Mouse (Mus musculus): ENCODE results near the gene Mrpl20. TPM values are rescaled to one million over a fixed set of nuclear protein-coding genes. Genes with fewer than 3 reads are reported as not detected.
"Not testable (repeated sequence)": the region's sequence is repeated elsewhere in the genome, so short reads cannot be mapped to it uniquely, and the experiment has no call there.

The Mrpl20 gene
- polyA plus RNA-seq, 1 experiment: 244 TPM

DNA sequence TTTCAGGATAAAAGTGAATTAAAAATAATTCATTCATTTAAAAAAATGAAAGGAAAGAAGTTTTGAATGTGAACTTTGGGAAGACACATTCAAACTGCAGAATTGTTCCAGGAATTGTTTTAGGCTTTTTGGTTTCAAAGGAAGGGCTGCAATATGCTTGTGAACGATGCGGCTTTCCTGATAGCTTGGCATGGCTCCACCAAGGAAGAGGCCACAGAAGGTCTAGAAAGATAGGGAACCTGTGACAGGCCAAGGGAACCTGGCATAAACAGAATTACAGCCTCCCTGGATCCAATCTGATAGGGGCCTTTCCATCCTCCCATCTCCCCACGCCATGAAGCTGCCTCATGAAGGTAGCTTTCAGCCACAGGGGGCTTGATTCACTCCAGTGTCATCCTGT is 14.4 kb upstream of the Mrpl20 start:
- no peak for TF ChIP-seq POLR2A (IDR thresholded peaks at IDR 0.05; ENCODE audit: borderline replicate concordance, control insufficient read depth, low read depth, low read length)
- no peak for TF ChIP-seq CTCF (IDR thresholded peaks at IDR 0.05; ENCODE audit: control insufficient read depth, insufficient read depth, low read length)
- H3K27ac ChIP-seq (ENCODE audit: control insufficient read depth, insufficient read depth, low read depth, low read length, poor library complexity): peak overlapping the region; percentile 80
- H3K4me3 ChIP-seq (replicated peaks; ENCODE audit: control insufficient read depth, low read depth, low read length): no peak overlapping the region
- H3K4me1 ChIP-seq (ENCODE audit: control insufficient read depth, insufficient read depth, low read length): no peaks in the 10 kb centered on the region
- WGBS: 24% methylated on average over 3 of the region's 3 CpGs

DNA sequence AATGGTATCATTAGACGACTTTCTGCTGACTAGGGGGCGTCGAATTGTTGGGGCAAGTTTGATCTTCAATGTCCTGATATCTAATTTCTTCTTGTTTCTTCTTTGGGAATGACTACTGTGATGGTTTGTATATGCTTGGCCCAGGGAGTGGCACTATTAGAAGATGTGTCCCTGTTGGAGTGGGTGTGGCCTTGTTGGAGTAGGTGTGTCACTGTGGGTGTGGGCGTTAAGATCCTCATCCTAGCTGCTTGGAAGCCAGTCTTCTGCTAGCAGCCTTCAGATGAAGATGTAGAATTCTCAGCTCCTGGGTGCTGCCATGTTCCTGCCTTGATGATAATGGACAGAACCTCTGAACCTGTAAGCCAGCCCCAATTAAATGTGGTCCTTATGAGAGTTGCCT is 13.8 kb upstream of the Mrpl20 start:
- not testable (repeated sequence) for H3K4me3 ChIP-seq (replicated peaks; ENCODE audit: control insufficient read depth, low read depth, low read length); H3K27ac ChIP-seq (ENCODE audit: control insufficient read depth, insufficient read depth, low read depth, low read length, poor library complexity); H3K4me1 ChIP-seq (ENCODE audit: control insufficient read depth, insufficient read depth, low read length)
- WGBS: 74% methylated on average over 4 of the region's 4 CpGs

DNA sequence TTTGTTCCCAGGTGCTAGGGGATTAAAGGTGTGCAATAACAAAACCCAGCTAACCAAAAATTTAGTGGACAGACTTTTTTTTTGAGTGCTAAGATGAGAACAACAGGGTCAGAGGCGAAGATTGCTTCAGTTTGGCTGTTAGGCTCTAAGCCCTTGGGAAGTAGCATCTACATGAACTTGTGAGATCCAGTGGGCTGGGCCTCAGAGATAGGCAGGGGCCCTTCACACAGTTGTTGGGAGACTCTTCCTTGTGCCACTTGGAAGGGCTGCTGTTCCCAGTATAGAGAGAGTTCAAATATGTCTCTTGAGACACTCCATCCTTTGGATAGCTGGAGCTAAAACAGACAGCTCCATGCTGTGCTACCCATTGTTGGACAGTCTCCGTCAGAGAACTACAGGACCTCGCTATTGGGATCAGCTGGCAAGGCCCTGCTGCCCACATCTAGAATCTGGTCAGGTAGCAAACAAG is 12.6 kb upstream of the Mrpl20 start, which contains the start of gene Ankrd65:
TSS of gene Ankrd65 (plus strand) at position 419 of the 469 bp plus-strand sequence.
- Histone ChIP-seq H3K4me3 (replicated peaks; ENCODE audit: control insufficient read depth, low read depth, low read length) (no peak within 1 kb of the TSS), H3K27ac (ENCODE audit: control insufficient read depth, insufficient read depth, low read depth, low read length, poor library complexity) (no peak within 1 kb of the TSS), H3K4me1 (ENCODE audit: control insufficient read depth, insufficient read depth, low read length) (no peaks in the 10 kb centered on the region)
- no peak for TF ChIP-seq POLR2A (IDR thresholded peaks at IDR 0.05; ENCODE audit: borderline replicate concordance, control insufficient read depth, low read depth, low read length)
- no peak for TF ChIP-seq CTCF (IDR thresholded peaks at IDR 0.05; ENCODE audit: control insufficient read depth, insufficient read depth, low read length)
- WGBS: 86% methylated on average over 3 of the region's 3 CpGs

DNA sequence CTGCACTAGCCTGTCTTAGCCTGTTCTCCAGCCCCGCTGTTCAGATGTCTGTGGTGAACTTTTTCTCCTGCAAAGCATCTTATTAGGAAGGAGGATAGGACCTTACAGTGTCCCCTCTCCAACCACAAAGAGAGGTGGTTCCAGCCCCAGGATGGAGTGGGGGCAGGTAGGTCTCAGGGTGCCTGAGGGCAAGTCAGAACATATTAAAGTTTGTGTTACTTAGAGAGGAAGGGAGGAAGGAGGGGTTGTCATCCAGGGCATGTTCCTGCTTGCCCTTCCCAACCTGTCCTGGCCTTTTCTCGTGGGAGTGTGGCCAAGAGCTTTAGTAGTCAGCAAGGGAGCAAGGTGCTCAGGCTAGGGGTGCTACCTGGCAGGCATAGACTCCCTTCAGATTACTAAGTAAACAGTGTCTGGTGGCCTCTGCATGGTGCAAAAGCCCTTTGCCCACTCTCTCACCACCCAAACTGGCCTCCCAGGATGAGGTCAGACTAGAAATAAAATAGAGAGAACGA is 12.0 kb upstream of the Mrpl20 start:
- Histone ChIP-seq H3K4me1 (ENCODE audit: control insufficient read depth, insufficient read depth, low read length) (no peaks in the 10 kb centered on the region), H3K4me3 (replicated peaks; ENCODE audit: control insufficient read depth, low read depth, low read length) (no peak overlapping the region), H3K27ac (ENCODE audit: control insufficient read depth, insufficient read depth, low read depth, low read length, poor library complexity) (no peak overlapping the region)
- 74% methylated on average over 3 of the region's 3 CpGs for WGBS
- no peak for TF ChIP-seq CTCF (IDR thresholded peaks at IDR 0.05; ENCODE audit: control insufficient read depth, insufficient read depth, low read length)
- TF ChIP-seq POLR2A (IDR thresholded peaks at IDR 0.05; ENCODE audit: borderline replicate concordance, control insufficient read depth, low read depth, low read length): no peak

DNA sequence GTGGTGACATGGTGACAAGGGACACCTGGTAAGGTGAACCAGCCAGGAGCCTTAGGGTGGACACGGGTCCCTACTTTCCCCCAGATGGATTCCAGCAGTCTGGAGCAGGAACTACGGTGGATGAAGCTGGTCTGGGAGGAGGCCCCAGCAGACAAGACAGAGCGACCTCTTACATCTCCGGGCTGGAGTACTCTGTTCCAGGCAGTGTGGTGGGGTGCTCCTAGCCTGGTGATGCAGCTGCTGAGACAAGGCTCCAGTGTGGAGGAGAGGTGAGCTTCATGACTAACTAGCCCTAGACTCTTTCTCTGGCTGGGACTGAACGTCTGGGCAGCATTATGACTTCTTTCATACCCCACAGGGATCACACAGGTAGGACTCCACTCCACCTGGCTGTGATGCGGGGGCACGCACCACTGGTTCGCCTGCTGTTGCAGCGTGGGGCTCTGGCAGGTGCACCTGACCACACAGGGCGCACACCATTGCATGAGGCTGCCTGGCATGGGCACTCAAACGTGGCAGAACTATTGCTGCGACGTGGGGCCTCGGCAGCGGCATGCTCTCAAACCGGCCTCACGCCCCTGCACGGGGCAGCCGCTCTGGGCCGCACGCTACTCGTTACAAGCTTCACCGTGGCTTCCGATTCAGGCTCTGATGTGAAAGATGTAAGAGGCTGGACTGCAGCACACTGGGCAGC is 11.3 kb upstream of the Mrpl20 start:
- no peaks in the 10 kb centered on the region for H3K4me1 ChIP-seq (ENCODE audit: control insufficient read depth, insufficient read depth, low read length)
- TF ChIP-seq CTCF (IDR thresholded peaks at IDR 0.05; ENCODE audit: control insufficient read depth, insufficient read depth, low read length) (no peak), POLR2A (IDR thresholded peaks at IDR 0.05; ENCODE audit: borderline replicate concordance, control insufficient read depth, low read depth, low read length) (no peak)
- whole genome bisulfite sequencing: 85% methylated on average over 24 of the region's 24 CpGs
- H3K4me3 ChIP-seq (replicated peaks; ENCODE audit: control insufficient read depth, low read depth, low read length): no peak overlapping the region
- no peak overlapping the region for H3K27ac ChIP-seq (ENCODE audit: control insufficient read depth, insufficient read depth, low read depth, low read length, poor library complexity)

DNA sequence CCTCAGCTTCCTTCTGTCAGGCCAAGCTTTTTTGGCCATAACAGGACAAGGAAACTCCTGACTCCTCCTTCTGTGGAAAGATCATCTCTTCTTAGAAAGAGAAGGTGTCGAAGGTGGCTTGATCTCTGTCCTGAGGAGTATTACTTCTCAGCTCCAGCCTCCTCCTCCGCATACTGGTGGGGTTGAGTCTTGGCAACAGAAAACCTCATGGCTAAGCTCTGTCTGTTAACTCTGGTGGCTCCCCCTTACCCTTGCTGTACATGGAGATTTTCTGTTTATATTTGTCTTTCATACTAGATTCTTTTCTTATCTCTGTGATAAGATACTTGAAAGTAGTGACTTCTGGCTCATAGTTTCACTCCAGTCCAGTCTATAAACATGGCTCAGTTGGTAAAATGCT is 8.9 kb upstream of the Mrpl20 start:
- WGBS: 78% methylated on average over 2 of the region's 2 CpGs
- Histone ChIP-seq H3K4me3 (replicated peaks; ENCODE audit: control insufficient read depth, low read depth, low read length) (no peak overlapping the region), H3K4me1 (ENCODE audit: control insufficient read depth, insufficient read depth, low read length) (no peaks in the 10 kb centered on the region), H3K27ac (ENCODE audit: control insufficient read depth, insufficient read depth, low read depth, low read length, poor library complexity) (no peak overlapping the region)
- no peak for TF ChIP-seq CTCF (IDR thresholded peaks at IDR 0.05; ENCODE audit: control insufficient read depth, insufficient read depth, low read length)
- TF ChIP-seq POLR2A (IDR thresholded peaks at IDR 0.05; ENCODE audit: borderline replicate concordance, control insufficient read depth, low read depth, low read length): no peak

DNA sequence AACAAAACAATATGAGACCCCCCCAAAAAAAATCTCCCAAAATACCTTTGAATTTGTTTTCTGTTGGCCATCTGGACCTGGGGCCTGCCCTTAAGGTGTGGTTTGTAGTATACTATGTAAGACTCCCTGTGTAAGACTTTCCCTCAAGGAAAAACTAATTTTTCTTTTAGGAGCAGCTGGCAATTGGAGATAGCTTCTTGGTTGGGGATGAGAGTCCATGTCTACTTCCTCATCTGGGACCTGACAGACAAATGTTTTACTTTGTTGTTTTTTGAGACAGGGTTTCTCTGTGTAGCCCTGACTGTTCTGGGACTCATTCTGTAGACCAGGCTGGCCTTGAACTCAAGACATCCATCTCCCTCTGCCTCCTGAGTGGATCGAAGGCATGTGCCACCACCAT is 603 bp upstream of the Mrpl20 start:
- TF ChIP-seq CTCF (IDR thresholded peaks at IDR 0.05; ENCODE audit: control insufficient read depth, insufficient read depth, low read length): no peak
- no peak for TF ChIP-seq POLR2A (IDR thresholded peaks at IDR 0.05; ENCODE audit: borderline replicate concordance, control insufficient read depth, low read depth, low read length)
- H3K4me1 ChIP-seq (ENCODE audit: control insufficient read depth, insufficient read depth, low read length): peaks cover 3% of the 10 kb centered on the region; the same call in 1 of the 2 replicates
- H3K27ac ChIP-seq (ENCODE audit: control insufficient read depth, insufficient read depth, low read depth, low read length, poor library complexity): no peak overlapping the region
- H3K4me3 ChIP-seq (replicated peaks; ENCODE audit: control insufficient read depth, low read depth, low read length): no peak overlapping the region
- WGBS: 88% methylated on average over 1 of the region's 1 CpGs

DNA sequence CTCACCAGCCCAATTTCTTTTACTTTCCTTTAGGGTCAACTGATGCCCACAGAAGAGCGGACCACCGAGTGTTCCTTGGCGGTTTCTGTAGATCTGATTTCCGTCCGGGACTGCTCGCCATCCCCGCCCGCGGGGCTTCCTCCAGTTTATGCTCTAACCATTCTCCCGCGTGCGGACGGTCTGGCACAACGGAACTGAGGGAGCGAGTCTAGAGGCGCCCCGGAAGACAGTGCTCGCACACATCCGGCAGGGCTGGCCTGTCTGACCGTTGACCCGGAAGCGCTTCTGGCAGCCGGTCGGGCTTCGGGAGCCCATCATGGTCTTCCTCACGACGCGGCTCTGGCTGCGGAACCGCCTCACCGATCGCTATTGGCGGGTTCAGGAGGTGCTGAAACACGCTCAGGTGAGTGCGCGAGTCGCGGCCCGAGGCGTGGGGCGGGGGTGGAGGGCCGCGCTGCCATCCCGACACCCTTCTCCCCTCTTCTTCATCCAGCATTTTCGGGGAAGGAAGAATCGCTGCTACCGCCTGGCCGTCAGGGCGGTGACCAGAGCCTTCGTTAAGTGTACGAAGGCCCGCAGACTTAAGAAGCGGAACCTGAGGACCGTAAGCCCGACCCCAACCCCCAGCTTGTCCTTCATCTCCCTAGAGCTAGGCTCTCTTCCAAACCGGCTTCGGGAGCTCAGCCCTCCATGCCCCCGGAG is 813 bp downstream of the Mrpl20 start:
- WGBS: under 1% methylated on average over 58 of the region's 58 CpGs
- TF ChIP-seq CTCF (IDR thresholded peaks at IDR 0.05; ENCODE audit: control insufficient read depth, insufficient read depth, low read length) (no peak), POLR2A (IDR thresholded peaks at IDR 0.05; ENCODE audit: borderline replicate concordance, control insufficient read depth, low read depth, low read length) (peak; percentile 83; the same call in 1 of the 2 replicates)

More for the DNA sequence above, 813 bp downstream of the Mrpl20 start:
- Histone ChIP-seq H3K4me1 (ENCODE audit: control insufficient read depth, insufficient read depth, low read length) (peaks cover 3% of the 10 kb centered on the region; the same call in 1 of the 2 replicates), H3K27ac (ENCODE audit: control insufficient read depth, insufficient read depth, low read depth, low read length, poor library complexity) (peak overlapping the region; percentile 88), H3K4me3 (replicated peaks; ENCODE audit: control insufficient read depth, low read depth, low read length) (peak overlapping the region; percentile 97)

Measured in bone marrow, adult 2 months (tissue).